Mouse (Mus musculus): ENCODE measurements around the gene BC049762.

- TF ChIP-seq CTCF (IDR thresholded peaks at IDR 0.05; ENCODE audit: low read depth) (no peak), EP300 (optimal IDR thresholded peaks at IDR 0.05) (no peak)
These were observed 35.8 kb upstream of the BC049762 start for GRCm38 (mm10) chr11:51298691-51299090.

All from stomach, postnatal 0 days (tissue).